Mouse (Mus musculus): ENCODE results near the gene Tfe3. TPM values are rescaled to one million over a fixed set of nuclear protein-coding genes. Genes with fewer than 3 reads are reported as not detected.
"Not testable (repeated sequence)": the region's sequence is repeated elsewhere in the genome, so short reads cannot be mapped to it uniquely, and the experiment has no call there.

Gene Tfe3
- polyA plus RNA-seq, 1 experiment from 2014 or later = 30.9 TPM

- ATAC-seq (replicated peaks; ENCODE audit: low FRiP score) = peak; percentile 34
- 0 out of 2 replicates have a peak, but pooled peaks cover 7% of the 10 kb centered on the region for H3K4me1 ChIP-seq
- H3K4me2 ChIP-seq = peak overlapping the region; percentile 58
- no peaks in the 10 kb centered on the region for H3K27me3 ChIP-seq
- H3K27ac ChIP-seq = no peak overlapping the region
- H3K9ac ChIP-seq = peak overlapping the region; percentile 54
- peaks cover 23% of the 10 kb centered on the region for H3K36me3 ChIP-seq
- WGBS = 26% methylated on average over 4 of the region's 4 CpGs
- no peaks in the 10 kb centered on the region for H3K9me3 ChIP-seq (replicated peaks)
- H3K4me3 ChIP-seq (replicated peaks) = peak overlapping the region; percentile 56
Measured at GRCm38 (mm10) chrX:7728922-7729265, 33.5 kb upstream of the Tfe3 start.

GRCm38 (mm10) chrX:7733571-7734156 lies 28.7 kb upstream of the Tfe3 start:
- 0 out of 2 replicates have a peak, but pooled peaks cover 7% of the 10 kb centered on the region for H3K4me1 ChIP-seq
- H3K4me3 ChIP-seq (replicated peaks) = no peak overlapping the region
- WGBS = 29% methylated on average over 26 of the region's 26 CpGs
- no peak overlapping the region for H3K27ac ChIP-seq
- no peak overlapping the region for H3K4me2 ChIP-seq
- H3K9ac ChIP-seq = no peak overlapping the region
- no peaks in the 10 kb centered on the region for H3K27me3 ChIP-seq
- H3K36me3 ChIP-seq = 0 out of 2 replicates have a peak, but pooled peaks cover 5% of the 10 kb centered on the region
- 0 out of 2 replicates have a peak, but pooled peaks have one; percentile 26 for ATAC-seq (replicated peaks; ENCODE audit: low FRiP score)
- no peaks in the 10 kb centered on the region for H3K9me3 ChIP-seq (replicated peaks)

- WGBS = 63% methylated on average over 14 of the region's 14 CpGs
- 0 out of 2 replicates have a peak, but pooled peaks cover 5% of the 10 kb centered on the region for H3K4me1 ChIP-seq
- H3K27me3 ChIP-seq = no peaks in the 10 kb centered on the region
- peak overlapping the region; percentile 36 for H3K4me2 ChIP-seq
- no peak overlapping the region for H3K4me3 ChIP-seq (replicated peaks)
- H3K36me3 ChIP-seq = 0 out of 2 replicates have a peak, but pooled peaks cover 5% of the 10 kb centered on the region
- peak overlapping the region; percentile 77 for H3K27ac ChIP-seq
- ATAC-seq (replicated peaks; ENCODE audit: low FRiP score) = peak; percentile 55
- H3K9me3 ChIP-seq (replicated peaks) = no peaks in the 10 kb centered on the region
- no peak overlapping the region for H3K9ac ChIP-seq
Measured at GRCm38 (mm10) chrX:7739336-7740081, 22.9 kb upstream of the Tfe3 start.

- Histone ChIP-seq H3K4me1 (0 out of 2 replicates have a peak, but pooled peaks cover 5% of the 10 kb centered on the region), H3K9me3 (replicated peaks) (no peaks in the 10 kb centered on the region), H3K36me3 (0 out of 2 replicates have a peak, but pooled peaks cover 5% of the 10 kb centered on the region), H3K27ac (peak overlapping the region; percentile 77), H3K4me3 (replicated peaks) (no peak overlapping the region), H3K9ac (no peak overlapping the region), H3K4me2 (peak overlapping the region; percentile 36), H3K27me3 (no peaks in the 10 kb centered on the region)
- WGBS = 46% methylated on average over 10 of the region's 10 CpGs
- peak; percentile 67 for ATAC-seq (replicated peaks; ENCODE audit: low FRiP score)
Measured at GRCm38 (mm10) chrX:7740082-7740819, 22.1 kb upstream of the Tfe3 start.

- Histone ChIP-seq H3K4me2 (peak overlapping the region; percentile 21; the same call in 1 of the 2 replicates), H3K4me3 (replicated peaks) (peak overlapping the region; percentile 6; the same call in 1 of the 2 replicates), H3K4me1 (0 out of 2 replicates have a peak, but pooled peaks cover 5% of the 10 kb centered on the region), H3K27ac (peak overlapping the region; percentile 77), H3K9me3 (replicated peaks) (no peaks in the 10 kb centered on the region), H3K36me3 (0 out of 2 replicates have a peak, but pooled peaks cover 5% of the 10 kb centered on the region), H3K9ac (no peak overlapping the region), H3K27me3 (no peaks in the 10 kb centered on the region)
- no peak for ATAC-seq (replicated peaks; ENCODE audit: low FRiP score)
- 73% methylated on average over 5 of the region's 5 CpGs for WGBS
Measured at GRCm38 (mm10) chrX:7741103-7741502, 21.3 kb upstream of the Tfe3 start.

- H3K9ac ChIP-seq = no peak overlapping the region
- ATAC-seq (replicated peaks; ENCODE audit: low FRiP score) = no peak
- WGBS = 57% methylated on average over 5 of the region's 5 CpGs
- H3K9me3 ChIP-seq (replicated peaks) = no peaks in the 10 kb centered on the region
- no peak overlapping the region for H3K4me3 ChIP-seq (replicated peaks)
- H3K4me1 ChIP-seq = 0 out of 2 replicates have a peak, but pooled peaks cover 5% of the 10 kb centered on the region
- H3K36me3 ChIP-seq = no peaks in the 10 kb centered on the region
- H3K27ac ChIP-seq = no peak overlapping the region
- no peaks in the 10 kb centered on the region for H3K27me3 ChIP-seq
- H3K4me2 ChIP-seq = no peak overlapping the region
Measured at GRCm38 (mm10) chrX:7743470-7743869, 18.9 kb upstream of the Tfe3 start.

GRCm38 (mm10) chrX:7744940-7745339 lies 17.4 kb upstream of the Tfe3 start:
- Histone ChIP-seq H3K9me3 (replicated peaks) (no peaks in the 10 kb centered on the region), H3K36me3 (no peaks in the 10 kb centered on the region), H3K4me2 (no peak overlapping the region), H3K27ac (no peak overlapping the region), H3K4me3 (replicated peaks) (no peak overlapping the region), H3K27me3 (no peaks in the 10 kb centered on the region), H3K9ac (no peak overlapping the region), H3K4me1 (0 out of 2 replicates have a peak, but pooled peaks cover 2% of the 10 kb centered on the region)
- ATAC-seq (replicated peaks; ENCODE audit: low FRiP score) = no peak
- 68% methylated on average over 1 of the region's 1 CpGs for WGBS

- Histone ChIP-seq H3K27ac (no peak overlapping the region), H3K27me3 (no peaks in the 10 kb centered on the region), H3K9me3 (replicated peaks) (no peaks in the 10 kb centered on the region), H3K4me2 (no peak overlapping the region), H3K36me3 (no peaks in the 10 kb centered on the region), H3K4me1 (0 out of 2 replicates have a peak, but pooled peaks cover 4% of the 10 kb centered on the region), H3K4me3 (replicated peaks) (no peak overlapping the region), H3K9ac (no peak overlapping the region)
- 81% methylated on average over 8 of the region's 8 CpGs for WGBS
- no peak for ATAC-seq (replicated peaks; ENCODE audit: low FRiP score)
Measured at GRCm38 (mm10) chrX:7745429-7745828, 16.9 kb upstream of the Tfe3 start.

GRCm38 (mm10) chrX:7750432-7751116 lies 11.8 kb upstream of the Tfe3 start, which contains the start of gene Ccdc120:
Gene Ccdc120 (minus strand): TSS chrX:7750905.
- Histone ChIP-seq H3K27me3 (no peaks in the 10 kb centered on the region), H3K9ac (peak within 1 kb of the TSS; percentile 56), H3K27ac (no peak within 1 kb of the TSS), H3K9me3 (replicated peaks) (no peaks in the 10 kb centered on the region), H3K4me1 (0 out of 2 replicates have a peak, but pooled peaks cover 4% of the 10 kb centered on the region), H3K4me3 (replicated peaks) (peak within 1 kb of the TSS; percentile 65), H3K4me2 (peak within 1 kb of the TSS; percentile 61), H3K36me3 (no peaks in the 10 kb centered on the region)
- peak; percentile 89 for ATAC-seq (replicated peaks; ENCODE audit: low FRiP score)
- WGBS = 11% methylated on average over 49 of the region's 56 CpGs

- not testable (repeated sequence) for ATAC-seq (replicated peaks; ENCODE audit: low FRiP score); H3K4me3 ChIP-seq (replicated peaks); H3K27me3 ChIP-seq; H3K9me3 ChIP-seq (replicated peaks); H3K36me3 ChIP-seq; H3K4me2 ChIP-seq; H3K9ac ChIP-seq; H3K27ac ChIP-seq; H3K4me1 ChIP-seq
- WGBS = 14% methylated on average over 3 of the region's 3 CpGs
Measured at GRCm38 (mm10) chrX:7753627-7754026, 8.7 kb upstream of the Tfe3 start.

- 20% methylated on average over 21 of the region's 21 CpGs for WGBS
- Histone ChIP-seq H3K27me3 (no peaks in the 10 kb centered on the region), H3K4me3 (replicated peaks) (peak overlapping the region; percentile 70), H3K36me3 (peaks cover 15% of the 10 kb centered on the region), H3K9ac (peak overlapping the region; percentile 73), H3K9me3 (replicated peaks) (no peaks in the 10 kb centered on the region), H3K4me1 (peaks cover 23% of the 10 kb centered on the region), H3K27ac (peak overlapping the region; percentile 78), H3K4me2 (peak overlapping the region; percentile 65)
- ATAC-seq (replicated peaks; ENCODE audit: low FRiP score) = 0 out of 2 replicates have a peak, but pooled peaks have one; percentile 3
Measured at GRCm38 (mm10) chrX:7762921-7763197, 499 bp downstream of the Tfe3 start.
